Mouse (Mus musculus) cortical plate, adult 2 months (tissue): Measurements from ENCODE around the gene Spc25. TPM values are rescaled to one million over a fixed set of nuclear protein-coding genes. Genes with fewer than 3 reads are reported as not detected.

Experiments used
- H3K27ac ChIP-seq: fragments of 200-500 bp; 2 replicates; pipeline ENCODE4 v1.5.1; 2012; ENCODE audit warnings: low read length, control low read depth, inconsistent platforms; ENCODE audit not compliant: insufficient read depth
- H3K4me1 ChIP-seq: fragments of 200-500 bp; 2 replicates; pipeline ENCODE4 v1.6.1; 2011; ENCODE audit warnings: low read length; ENCODE audit not compliant: control insufficient read depth, insufficient read depth
- H3K4me3 ChIP-seq: fragments of 200-500 bp; 2 replicates; pipeline ENCODE4 v1.5.1; 2011; ENCODE audit warnings: mild to moderate bottlenecking, low read length, control low read depth; ENCODE audit not compliant: insufficient read depth
- CTCF ChIP-seq: fragments of 200-500 bp; IDR thresholded peaks from 2 replicates; pipeline ENCODE4 v1.5.1; 2011; ENCODE audit warnings: mild to moderate bottlenecking, control low read depth, low read length; ENCODE audit not compliant: insufficient read depth; ENCODE audit errors: extremely low read depth
- POLR2A ChIP-seq: fragments of 200-500 bp; IDR thresholded peaks from 2 replicates; pipeline ENCODE4 v1.6.1; 2011; ENCODE audit warnings: mild to moderate bottlenecking, low read length, control low read depth; ENCODE audit not compliant: insufficient read depth; ENCODE audit errors: extremely low read depth
- polyA plus RNA-seq: library from polyadenylated mRNA; depleted of rRNA; stranded (reverse); fragments of >200 nt; gene quantifications from 2 replicates; pipeline ENCODE4 v1.2.3, GENCODE M21; 2012; rRNA removed

The Spc25 gene
- 0.91 and 1.1 TPM in 2 replicates for polyA plus RNA-seq

DNA sequence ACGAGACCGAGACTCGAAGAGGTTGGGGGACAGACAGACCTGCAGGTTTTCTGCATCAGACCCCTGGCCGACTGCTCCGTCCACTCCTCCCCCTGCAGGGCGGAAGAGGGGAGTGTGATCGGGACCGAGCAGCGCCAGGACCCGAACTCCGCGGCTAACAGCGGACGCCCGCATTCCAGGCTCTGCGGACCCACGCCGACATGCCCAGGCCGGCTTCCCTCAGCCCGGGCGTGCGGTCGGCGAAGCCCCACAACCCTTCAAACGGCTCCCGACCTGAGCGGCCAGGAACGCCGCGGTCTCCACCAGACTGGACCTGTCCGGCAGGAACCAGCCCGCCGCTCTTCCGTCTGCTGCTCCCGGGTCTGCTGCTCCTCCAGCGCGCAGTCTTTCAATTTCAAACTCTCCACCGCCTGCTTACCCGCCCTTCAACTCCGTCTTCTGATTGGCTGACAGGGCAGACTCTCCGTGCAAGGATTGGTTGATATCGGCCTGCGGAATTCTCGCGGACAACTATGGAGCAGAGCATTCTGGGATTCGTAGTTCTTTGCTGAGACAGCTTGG lies at the start of gene Spc25:
Gene Spc25 (minus strand): TSS at position 404 of the 561 bp plus-strand sequence.
- Histone ChIP-seq H3K27ac (no peak within 1 kb of the TSS), H3K4me3 (peak within 1 kb of the TSS; percentile 35), H3K4me1 (no peaks in the 10 kb centered on the region)
- TF ChIP-seq POLR2A (no peak), CTCF (no peak)

- no peak overlapping the region for H3K4me3 ChIP-seq
These were observed 42.3 kb upstream of the Spc25 start for GRCm38 (mm10) chr2:69248221-69248755.

DNA sequence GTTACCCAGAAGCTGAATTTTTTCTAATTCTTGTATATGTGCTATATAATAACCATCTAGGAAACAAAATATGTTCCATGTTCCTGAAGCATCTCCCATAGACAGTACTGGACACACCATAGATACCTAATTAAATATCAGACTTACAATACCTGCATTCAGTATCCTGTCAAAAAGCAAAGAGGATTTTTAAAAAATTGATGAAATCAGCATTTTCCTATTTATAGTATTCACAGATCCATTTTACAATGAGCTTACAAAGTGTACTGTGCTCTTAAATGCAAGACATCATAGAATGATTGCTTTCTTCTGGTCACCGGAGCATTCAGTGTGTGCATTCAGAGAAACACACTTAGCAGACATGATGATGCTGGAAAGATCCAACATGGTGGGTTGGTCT lies 41.1 kb upstream of the Spc25 start:
- Histone ChIP-seq H3K4me1 (no peaks in the 10 kb centered on the region), H3K4me3 (no peak overlapping the region), H3K27ac (no peak overlapping the region)
- no peak for TF ChIP-seq POLR2A
- TF ChIP-seq CTCF = no peak

More at GRCm38 (mm10) chr2:69248221-69248755, 42.3 kb upstream of the Spc25 start:
- TF ChIP-seq POLR2A (no peak), CTCF (no peak)
- no peak overlapping the region for H3K27ac ChIP-seq
- H3K4me1 ChIP-seq = no peaks in the 10 kb centered on the region

- no peaks in the 10 kb centered on the region for H3K4me1 ChIP-seq
- no peak for TF ChIP-seq POLR2A
- TF ChIP-seq CTCF = no peak
- H3K27ac ChIP-seq = no peak overlapping the region
- no peak overlapping the region for H3K4me3 ChIP-seq
These were observed 38.9 kb upstream of the Spc25 start for GRCm38 (mm10) chr2:69244924-69245323.

DNA sequence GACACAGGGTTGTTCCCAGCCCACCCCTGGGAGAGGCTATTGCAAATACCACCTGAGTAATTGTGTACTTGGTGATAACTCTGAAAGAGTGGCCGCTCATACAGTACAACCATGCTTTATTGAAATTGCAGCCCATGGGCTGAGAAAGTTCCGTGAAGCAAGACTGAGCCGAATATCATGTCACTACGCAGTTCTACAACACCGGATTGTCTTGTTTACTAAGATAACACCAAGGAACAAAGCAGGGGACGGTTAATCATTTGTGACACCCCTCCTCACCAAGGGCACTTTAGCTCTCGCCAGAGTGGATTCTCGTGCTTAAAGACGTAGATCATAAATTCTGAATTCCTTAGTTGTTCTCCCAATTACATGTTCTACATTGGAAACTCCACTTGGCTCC lies 33.3 kb upstream of the Spc25 start:
- TF ChIP-seq POLR2A (no peak), CTCF (no peak)
- H3K4me3 ChIP-seq = no peak overlapping the region

GRCm38 (mm10) chr2:69234976-69235678 lies 29.1 kb upstream of the Spc25 start:
- TF ChIP-seq CTCF (no peak), POLR2A (no peak)
- Histone ChIP-seq H3K4me1 (no peaks in the 10 kb centered on the region), H3K27ac (no peak overlapping the region), H3K4me3 (no peak overlapping the region)

More for the DNA sequence above, 33.3 kb upstream of the Spc25 start:
- Histone ChIP-seq H3K4me1 (no peaks in the 10 kb centered on the region), H3K27ac (no peak overlapping the region)

DNA sequence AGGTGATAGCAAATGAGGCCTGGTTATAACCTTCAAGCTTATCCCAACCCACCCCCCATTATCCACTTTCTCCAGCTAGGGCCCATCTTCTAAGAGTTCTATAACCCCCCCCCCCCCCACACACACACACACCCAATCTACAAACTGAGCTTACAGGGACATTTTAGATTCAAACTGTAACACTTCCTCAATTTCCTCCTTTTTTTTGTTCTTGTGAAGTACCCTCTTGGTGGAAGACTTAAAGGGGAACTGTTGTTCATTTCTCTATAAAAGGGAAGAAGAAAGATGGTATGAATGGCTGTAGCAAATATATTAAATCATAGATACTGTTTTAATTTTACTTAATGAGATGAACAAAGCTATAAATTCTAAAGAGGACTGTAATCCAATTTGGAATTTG lies 26.1 kb upstream of the Spc25 start:
- TF ChIP-seq CTCF = no peak
- TF ChIP-seq POLR2A = no peak
- H3K4me3 ChIP-seq = no peak overlapping the region
- H3K27ac ChIP-seq = no peak overlapping the region

GRCm38 (mm10) chr2:69230137-69230536 lies 24.1 kb upstream of the Spc25 start:
- no peak for TF ChIP-seq POLR2A
- TF ChIP-seq CTCF = no peak
- Histone ChIP-seq H3K27ac (no peak overlapping the region), H3K4me3 (no peak overlapping the region), H3K4me1 (no peaks in the 10 kb centered on the region)

More for the DNA sequence above, 26.1 kb upstream of the Spc25 start:
- H3K4me1 ChIP-seq = no peaks in the 10 kb centered on the region

- Histone ChIP-seq H3K27ac (no peak overlapping the region), H3K4me1 (no peaks in the 10 kb centered on the region), H3K4me3 (no peak overlapping the region)
- TF ChIP-seq POLR2A (no peak), CTCF (no peak)
These were observed 22.6 kb upstream of the Spc25 start for GRCm38 (mm10) chr2:69228635-69229034.

DNA sequence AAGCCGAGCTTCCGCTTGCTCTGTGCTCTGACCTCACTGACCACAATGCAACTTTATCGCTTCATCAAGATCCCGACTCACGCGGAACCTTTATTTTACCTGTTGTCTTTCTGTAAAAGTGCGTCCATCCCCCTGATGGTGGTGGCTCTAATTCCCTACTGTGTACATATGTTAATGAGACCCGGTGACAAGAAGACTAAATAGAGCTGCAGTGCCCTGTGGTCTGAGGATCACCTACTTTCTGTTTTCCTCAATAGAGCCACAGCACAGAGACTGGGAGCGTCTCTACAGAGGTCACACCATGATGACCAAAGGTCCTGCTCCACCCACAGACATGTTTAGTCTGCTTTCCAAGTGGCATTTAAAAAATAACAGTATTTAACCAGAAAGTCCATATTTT lies 20.9 kb upstream of the Spc25 start:
- Histone ChIP-seq H3K4me3 (no peak overlapping the region), H3K27ac (no peak overlapping the region), H3K4me1 (no peaks in the 10 kb centered on the region)
- TF ChIP-seq CTCF (no peak), POLR2A (no peak)
